Mouse (Mus musculus) limb, embryonic 14.5 days (tissue): ENCODE measurements around the gene Ephb1. TPM values are rescaled to one million over a fixed set of nuclear protein-coding genes. Genes with fewer than 3 reads are reported as not detected.
A peak's percentile ranks its signal among the peaks of the same experiment; 100 is the strongest.

Source experiments
- ATAC-seq: fragments of 200-750 bp; cut with Nextera tagmentation; 2 replicates; pipeline ENCODE4 v1.8.0; 2017; ENCODE audit warnings: low read depth, moderate number of reproducible peaks, moderate TSS enrichment; ENCODE audit not compliant: low FRiP score
- DNase-seq: peaks from one replicate; pipeline ENCODE4 v3.0.0-alpha.2; 2015; ENCODE audit warnings: low spot score
- H3K27ac ChIP-seq: fragments of 300-500 bp; sonication (generic); replicated peaks from 2 replicates; pipeline ENCODE4 v1.5.1; 2014; ENCODE audit warnings: low read depth, mild to moderate bottlenecking, low read length, moderate library complexity, mixed read lengths
- H3K27me3 ChIP-seq: fragments of 300-500 bp; sonication (generic); 2 replicates; pipeline ENCODE4 v1.6.1; 2014; ENCODE audit warnings: low read length, mixed read lengths; ENCODE audit not compliant: control insufficient read depth, insufficient read depth
- H3K36me3 ChIP-seq: fragments of 300-500 bp; sonication (generic); 2 replicates; pipeline ENCODE4 v1.6.1; 2014; ENCODE audit warnings: mild to moderate bottlenecking, low read length, moderate library complexity, mixed read lengths; ENCODE audit not compliant: control insufficient read depth, insufficient read depth
- H3K4me1 ChIP-seq: fragments of 300-500 bp; sonication (generic); 2 replicates; pipeline ENCODE4 v1.6.1; 2014; ENCODE audit warnings: antibody characterized with exemption, low read length, mixed read lengths; ENCODE audit not compliant: control insufficient read depth, insufficient read depth
- H3K4me2 ChIP-seq: fragments of 300-500 bp; sonication (generic); replicated peaks from 2 replicates; pipeline ENCODE4 v1.6.1; 2014; ENCODE audit warnings: low read depth, mild to moderate bottlenecking, low read length, moderate library complexity; ENCODE audit not compliant: severe bottlenecking
- H3K4me3 ChIP-seq: fragments of 300-500 bp; sonication (generic); replicated peaks from 2 replicates; pipeline ENCODE4 v1.5.1; 2014; ENCODE audit warnings: low read length
- H3K9ac ChIP-seq: fragments of 300-500 bp; sonication (generic); 2 replicates; pipeline ENCODE4 v1.6.1; 2014; ENCODE audit warnings: mild to moderate bottlenecking, low read depth, low read length, moderate library complexity; ENCODE audit not compliant: severe bottlenecking
- H3K9me3 ChIP-seq: fragments of 300-500 bp; sonication (generic); 2 replicates; pipeline ENCODE4 v1.6.1; 2016; ENCODE audit warnings: low read length; ENCODE audit not compliant: control insufficient read depth
- POLR2A ChIP-seq: fragments of 200-500 bp; IDR thresholded peaks from 2 replicates; pipeline ENCODE4 v1.8.0; 2012; ENCODE audit warnings: inconsistent platforms, mild to moderate bottlenecking, moderate library complexity, borderline replicate concordance; ENCODE audit not compliant: insufficient read depth, insufficient read length; ENCODE audit errors: extremely low read depth
- WGBS: fragments of 180-500 bp; shearing (Covaris S2); extraction: QIAGEN DNeasy Blood & Tissue Kit; methylation state at CpG from one replicate; pipeline ENCODE4 v1.1.7; 2014; 5-methylcytosine and 5-hydroxymethylcytosine counted together
- polyA plus RNA-seq, 2 experiments: library from polyadenylated mRNA; depleted of rRNA in 1 of 2; stranded (reverse) in 1 of 2; unstranded in 1 of 2; fragments of >200 nt; fragmentation: Nextera tagmentation in 1 of 2; extraction: Ambion mirVana in 1 of 2; gene quantifications; 2 replicates each; pipeline versions ENCODE4 v1.2.1 to v1.2.3; 2012 to 2014

Gene Ephb1
- polyA plus RNA-seq, 2 experiments, result 4.1 TPM

DNA sequence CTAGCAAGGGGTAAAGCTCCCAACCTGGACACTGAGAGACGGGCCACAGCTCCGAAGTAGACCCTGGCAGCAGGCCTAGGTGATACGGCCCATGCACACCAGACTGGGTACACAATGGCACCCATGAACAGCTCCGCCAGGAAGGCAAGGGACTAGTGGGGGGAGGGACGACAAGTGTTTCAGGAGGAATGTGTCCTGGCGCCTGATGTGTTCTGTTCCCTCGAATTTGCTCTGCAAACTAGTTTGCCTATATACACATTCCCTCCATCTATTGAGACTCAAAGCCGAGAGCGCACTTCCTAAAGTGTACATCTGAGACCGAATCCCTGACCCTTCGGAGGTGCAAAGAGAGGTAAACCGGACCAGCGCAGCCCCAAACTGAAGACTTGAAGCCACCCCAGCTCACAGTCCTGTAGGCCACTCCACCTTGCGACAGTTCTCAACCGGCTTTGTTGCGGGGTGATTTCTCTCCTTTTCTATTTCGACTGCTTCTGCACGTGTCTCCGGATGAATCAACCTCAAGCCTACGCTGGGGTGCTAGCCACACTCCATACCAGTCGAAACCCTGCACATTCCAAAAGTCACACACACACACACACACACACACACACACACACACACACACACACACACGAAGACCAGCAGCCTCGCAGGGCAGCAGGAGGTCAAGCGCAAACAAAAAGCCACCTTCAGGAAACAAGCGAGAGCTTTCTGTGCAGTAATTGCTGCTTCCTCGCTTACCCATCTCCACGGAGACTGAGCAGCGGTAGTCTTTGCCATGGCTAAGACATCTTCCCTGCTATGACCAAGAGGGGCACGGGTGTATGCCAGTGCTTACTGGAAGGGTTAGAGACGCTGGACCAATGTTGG lies 2.1 kb downstream of the Ephb1 start:
- H3K4me1 ChIP-seq, result peaks cover 6% of the 10 kb centered on the region; the same call in 1 of the 2 replicates
- H3K27ac ChIP-seq, result no peak overlapping the region
- no peaks in the 10 kb centered on the region for H3K36me3 ChIP-seq
- DNase-seq, result no peak
- no peak for ATAC-seq
- no peak for TF ChIP-seq POLR2A
- H3K9me3 ChIP-seq, result no peaks in the 10 kb centered on the region
- H3K4me3 ChIP-seq, result peak overlapping the region; percentile 57
- H3K9ac ChIP-seq, result no peak overlapping the region
- WGBS, result 4% methylated on average over 30 of the region's 30 CpGs
- peaks cover 76% of the 10 kb centered on the region for H3K27me3 ChIP-seq
- H3K4me2 ChIP-seq, result peak overlapping the region; percentile 100

GRCm38 (mm10) chr9:102351721-102352120 lies 2.8 kb downstream of the Ephb1 start:
- TF ChIP-seq POLR2A, result no peak
- peaks cover 76% of the 10 kb centered on the region for H3K27me3 ChIP-seq
- no peak overlapping the region for H3K9ac ChIP-seq
- no peak overlapping the region for H3K27ac ChIP-seq
- H3K4me1 ChIP-seq, result peaks cover 6% of the 10 kb centered on the region; the same call in 1 of the 2 replicates
- no peaks in the 10 kb centered on the region for H3K36me3 ChIP-seq
- H3K4me2 ChIP-seq, result no peak overlapping the region
- ATAC-seq (no peak), DNase-seq (no peak)
- no peak overlapping the region for H3K4me3 ChIP-seq
- no peaks in the 10 kb centered on the region for H3K9me3 ChIP-seq
- 9% methylated on average over 10 of the region's 10 CpGs for WGBS

DNA sequence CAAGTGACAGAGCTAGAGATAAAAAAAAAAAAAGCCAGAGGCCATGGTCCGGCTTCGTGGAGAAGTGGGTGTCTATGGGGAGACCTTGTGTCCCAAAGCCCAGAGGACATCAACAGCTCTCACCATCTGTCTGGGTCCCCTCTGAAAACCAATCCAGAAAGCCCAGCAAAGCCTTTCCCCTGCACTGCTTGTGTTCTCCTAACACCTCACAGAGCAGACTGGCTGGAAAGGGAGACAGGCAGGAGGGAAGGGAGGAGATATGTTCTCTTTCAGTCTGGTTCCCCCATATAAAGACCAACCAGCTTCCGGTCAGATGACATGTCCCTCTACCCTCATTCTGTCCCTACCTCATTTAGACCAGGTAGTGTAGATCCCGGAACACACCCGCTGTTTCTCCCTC lies 3.3 kb downstream of the Ephb1 start:
- Histone ChIP-seq H3K36me3 (no peaks in the 10 kb centered on the region), H3K27ac (no peak overlapping the region), H3K4me2 (no peak overlapping the region), H3K9ac (no peak overlapping the region), H3K9me3 (no peaks in the 10 kb centered on the region), H3K4me1 (peaks cover 6% of the 10 kb centered on the region; the same call in 1 of the 2 replicates), H3K27me3 (peaks cover 76% of the 10 kb centered on the region), H3K4me3 (no peak overlapping the region)
- DNase-seq (no peak), ATAC-seq (no peak)
- WGBS, result 46% methylated on average over 5 of the region's 5 CpGs
- no peak for TF ChIP-seq POLR2A

GRCm38 (mm10) chr9:102350696-102351095 lies 3.8 kb downstream of the Ephb1 start:
- H3K4me2 ChIP-seq, result no peak overlapping the region
- H3K4me1 ChIP-seq, result peaks cover 6% of the 10 kb centered on the region; the same call in 1 of the 2 replicates
- no peak overlapping the region for H3K9ac ChIP-seq
- DNase-seq, result no peak
- TF ChIP-seq POLR2A, result no peak
- 80% methylated on average over 6 of the region's 6 CpGs for WGBS
- H3K27ac ChIP-seq, result no peak overlapping the region
- H3K4me3 ChIP-seq, result no peak overlapping the region
- H3K27me3 ChIP-seq, result peaks cover 73% of the 10 kb centered on the region
- no peaks in the 10 kb centered on the region for H3K9me3 ChIP-seq
- no peak for ATAC-seq
- H3K36me3 ChIP-seq, result no peaks in the 10 kb centered on the region

DNA sequence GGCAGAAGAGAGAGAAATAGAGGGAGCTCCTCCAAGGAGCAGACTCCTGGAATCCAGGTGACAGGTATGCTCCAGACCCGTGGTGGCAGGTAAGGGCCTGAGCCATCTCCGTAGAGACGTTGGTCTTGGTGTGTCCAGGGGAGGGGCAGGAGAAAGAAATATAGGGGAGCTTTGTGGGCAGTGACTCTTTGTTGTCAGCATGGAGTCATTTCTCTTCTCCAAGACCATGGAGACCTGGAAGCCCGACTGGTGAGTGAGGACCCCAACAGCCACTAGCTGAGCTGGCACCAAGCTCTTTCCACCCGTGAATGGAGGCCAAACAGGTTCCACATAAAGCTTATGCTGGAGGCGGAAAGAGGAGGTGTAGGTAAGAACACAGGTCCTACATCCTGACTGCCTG lies 4.4 kb downstream of the Ephb1 start:
- WGBS, result 78% methylated on average over 6 of the region's 6 CpGs

More for the DNA sequence above, 4.4 kb downstream of the Ephb1 start:
- Histone ChIP-seq H3K4me1 (peaks cover 6% of the 10 kb centered on the region; the same call in 1 of the 2 replicates), H3K4me3 (no peak overlapping the region), H3K9ac (no peak overlapping the region), H3K27me3 (peaks cover 68% of the 10 kb centered on the region), H3K27ac (no peak overlapping the region), H3K4me2 (no peak overlapping the region), H3K9me3 (no peaks in the 10 kb centered on the region), H3K36me3 (no peaks in the 10 kb centered on the region)
- no peak for TF ChIP-seq POLR2A
- ATAC-seq (no peak), DNase-seq (no peak)
